Mouse (Mus musculus): Measurements from ENCODE around the gene Ulk3. TPM values are rescaled to one million over a fixed set of nuclear protein-coding genes. Genes with fewer than 3 reads are reported as not detected.

Ulk3 gene
- polyA plus RNA-seq, 1 experiment from 2014 or later, result 10.9 TPM

DNA sequence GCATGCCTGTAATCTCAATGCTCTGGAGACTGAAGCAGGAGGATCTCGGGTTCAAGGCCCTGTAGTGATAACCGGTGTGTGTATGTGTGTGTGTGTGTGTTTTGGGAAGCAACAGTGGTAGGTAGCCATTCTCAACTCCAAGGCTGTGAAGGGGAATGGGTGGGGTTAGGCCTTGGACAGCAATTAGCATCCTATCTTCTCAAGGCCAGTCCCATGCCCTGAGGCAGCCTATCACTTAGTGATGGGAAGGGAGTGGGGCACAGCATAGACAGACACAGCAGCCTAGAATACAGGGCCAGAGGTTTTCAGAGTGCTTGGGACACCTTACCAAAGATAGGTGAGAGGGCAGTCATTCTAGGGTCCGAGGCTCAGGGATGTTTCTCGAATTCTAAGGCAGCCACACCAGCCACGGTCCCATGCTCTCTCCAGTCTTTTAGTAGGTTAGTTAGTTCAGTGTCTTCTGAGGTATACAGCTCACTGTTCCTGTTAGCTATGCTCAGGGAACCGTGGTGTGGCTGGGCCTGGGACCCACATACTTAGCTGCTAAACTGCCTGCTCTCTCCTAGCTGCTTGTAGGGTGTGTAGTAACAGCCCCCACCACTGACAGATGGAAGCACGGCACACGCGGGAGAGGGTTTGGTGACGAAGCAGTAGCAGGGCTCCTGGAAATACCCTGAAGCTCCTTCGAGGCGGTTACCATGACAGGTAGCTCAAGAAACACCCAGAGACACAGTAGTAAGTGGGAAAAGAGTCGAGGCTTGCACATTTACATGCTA is 52.7 kb downstream of the Ulk3 start:
- no peak for ATAC-seq (ENCODE audit: insufficient read depth, low FRiP score, low TSS enrichment)
- H3K9me3 ChIP-seq (ENCODE audit: control insufficient read depth, low read length), result no peaks in the 10 kb centered on the region
- H3K4me1 ChIP-seq (ENCODE audit: control insufficient read depth, insufficient read depth, low read length), result peaks cover 41% of the 10 kb centered on the region
- no peaks in the 10 kb centered on the region for H3K36me3 ChIP-seq (ENCODE audit: control insufficient read depth, insufficient read depth, low read length)
- H3K27ac ChIP-seq (ENCODE audit: low read depth, low read length), result no peak overlapping the region
- WGBS, result 90% methylated on average over 13 of the region's 13 CpGs
- no peaks in the 10 kb centered on the region for H3K27me3 ChIP-seq (ENCODE audit: control insufficient read depth, insufficient read depth, low read length)
- no peak overlapping the region for H3K4me2 ChIP-seq (ENCODE audit: low read depth)
- H3K4me3 ChIP-seq (ENCODE audit: low read depth, low read length), result no peak overlapping the region
- DNase-seq (ENCODE audit: low spot score), result no peak
- H3K9ac ChIP-seq (ENCODE audit: low read length), result no peak overlapping the region

DNA sequence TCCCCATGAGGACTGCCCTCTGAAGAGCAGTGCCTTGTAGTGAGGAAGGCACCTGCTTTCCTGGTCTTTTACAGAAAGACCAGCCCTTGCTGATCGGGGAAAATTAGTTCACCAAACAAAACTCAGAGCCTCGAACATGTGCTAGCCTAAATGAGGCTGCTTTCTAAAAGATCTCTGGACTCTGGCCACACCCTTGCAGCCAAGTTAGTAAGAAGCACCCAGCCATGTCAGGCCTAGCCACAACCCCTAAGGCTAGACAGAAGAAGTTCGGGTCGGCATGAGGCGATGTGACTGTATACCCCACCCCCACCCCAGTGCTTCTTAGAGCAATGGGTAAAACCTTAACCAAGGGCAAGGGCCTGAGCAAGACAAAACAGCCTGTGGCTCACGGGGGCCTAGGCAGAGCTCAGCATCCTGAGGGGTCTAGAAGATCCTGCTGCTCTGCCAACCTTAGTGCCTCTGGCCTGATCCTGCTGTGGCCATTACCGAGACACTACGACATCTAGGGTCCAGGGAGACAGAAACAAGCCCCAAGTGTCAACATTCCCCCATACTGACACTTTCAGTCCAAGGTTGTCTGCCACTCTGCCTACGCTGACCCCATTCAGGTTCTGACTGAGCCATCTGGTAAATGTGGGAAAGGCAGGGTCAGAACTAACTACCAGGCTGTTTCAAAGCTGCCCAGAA is 54.1 kb downstream of the Ulk3 start:
- ATAC-seq (ENCODE audit: insufficient read depth, low FRiP score, low TSS enrichment) (no peak), DNase-seq (ENCODE audit: low spot score) (no peak)
- 75% methylated on average over 9 of the region's 9 CpGs for WGBS
- Histone ChIP-seq H3K4me3 (ENCODE audit: low read depth, low read length) (peak overlapping the region; percentile 97), H3K9ac (ENCODE audit: low read length) (no peak overlapping the region), H3K27me3 (ENCODE audit: control insufficient read depth, insufficient read depth, low read length) (no peaks in the 10 kb centered on the region), H3K36me3 (ENCODE audit: control insufficient read depth, insufficient read depth, low read length) (no peaks in the 10 kb centered on the region), H3K4me2 (ENCODE audit: low read depth) (peak overlapping the region; percentile 92), H3K4me1 (ENCODE audit: control insufficient read depth, insufficient read depth, low read length) (peaks cover 35% of the 10 kb centered on the region), H3K9me3 (ENCODE audit: control insufficient read depth, low read length) (no peaks in the 10 kb centered on the region), H3K27ac (ENCODE audit: low read depth, low read length) (no peak overlapping the region)

DNA sequence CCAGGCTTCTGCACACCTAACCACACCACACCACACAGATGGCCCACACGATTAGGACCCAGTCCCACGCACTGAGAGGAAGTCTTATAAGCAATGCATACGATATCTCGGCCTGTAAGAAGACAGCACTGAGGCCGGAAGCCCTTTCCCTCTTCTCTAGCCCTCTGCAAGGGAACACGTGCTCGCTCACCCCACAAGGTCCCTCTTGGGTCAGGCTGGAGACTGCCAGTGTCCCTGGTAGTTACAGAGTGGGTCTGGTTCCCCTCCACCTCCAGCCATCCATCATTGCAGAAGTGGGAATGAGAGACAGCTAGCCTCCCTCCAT is 54.6 kb downstream of the Ulk3 start:
- ATAC-seq (ENCODE audit: insufficient read depth, low FRiP score, low TSS enrichment) (no peak), DNase-seq (ENCODE audit: low spot score) (no peak)
- H3K4me1 ChIP-seq (ENCODE audit: control insufficient read depth, insufficient read depth, low read length), result peaks cover 30% of the 10 kb centered on the region
- H3K27ac ChIP-seq (ENCODE audit: low read depth, low read length), result no peak overlapping the region
- peak overlapping the region; percentile 98 for H3K9ac ChIP-seq (ENCODE audit: low read length)
- no peaks in the 10 kb centered on the region for H3K36me3 ChIP-seq (ENCODE audit: control insufficient read depth, insufficient read depth, low read length)
- 70% methylated on average over 7 of the region's 7 CpGs for WGBS
- H3K4me2 ChIP-seq (ENCODE audit: low read depth), result peak overlapping the region; percentile 92
- H3K9me3 ChIP-seq (ENCODE audit: control insufficient read depth, low read length), result no peaks in the 10 kb centered on the region
- H3K4me3 ChIP-seq (ENCODE audit: low read depth, low read length), result peak overlapping the region; percentile 97
- H3K27me3 ChIP-seq (ENCODE audit: control insufficient read depth, insufficient read depth, low read length), result no peaks in the 10 kb centered on the region

DNA sequence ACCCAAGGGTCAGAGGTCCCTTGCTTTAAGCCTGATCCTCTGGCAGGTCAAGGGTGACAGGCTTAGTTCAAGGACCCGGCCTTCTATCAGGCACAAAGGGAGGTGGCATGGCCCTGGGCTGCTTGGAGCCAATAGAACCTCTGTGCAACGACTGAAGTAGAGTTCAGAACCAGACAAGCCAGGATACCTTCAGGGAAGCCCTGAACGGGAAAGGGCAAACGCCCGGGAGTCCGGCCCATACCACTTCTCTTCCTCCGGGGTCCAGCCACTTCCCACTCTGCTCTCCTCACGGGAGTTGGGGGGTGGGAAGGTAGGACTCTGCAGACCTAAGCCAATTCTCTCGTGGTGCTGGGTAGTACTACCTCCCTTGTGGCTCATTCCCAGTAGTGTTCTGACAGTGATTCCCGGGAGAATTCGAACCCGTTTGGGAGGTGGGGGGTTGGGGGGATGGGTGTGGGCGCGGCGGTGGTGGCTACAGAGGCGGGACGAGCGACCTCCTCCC is 55.2 kb downstream of the Ulk3 start:
- Histone ChIP-seq H3K9ac (ENCODE audit: low read length) (peak overlapping the region; percentile 98), H3K4me2 (ENCODE audit: low read depth) (peak overlapping the region; percentile 92), H3K4me3 (ENCODE audit: low read depth, low read length) (peak overlapping the region; percentile 97), H3K4me1 (ENCODE audit: control insufficient read depth, insufficient read depth, low read length) (peaks cover 26% of the 10 kb centered on the region), H3K36me3 (ENCODE audit: control insufficient read depth, insufficient read depth, low read length) (no peaks in the 10 kb centered on the region), H3K27ac (ENCODE audit: low read depth, low read length) (peak overlapping the region; percentile 92; the same call in 1 of the 2 replicates), H3K9me3 (ENCODE audit: control insufficient read depth, low read length) (no peaks in the 10 kb centered on the region), H3K27me3 (ENCODE audit: control insufficient read depth, insufficient read depth, low read length) (no peaks in the 10 kb centered on the region)
- peak; percentile 17; the same call in 1 of the 2 replicates for ATAC-seq (ENCODE audit: insufficient read depth, low FRiP score, low TSS enrichment)
- WGBS, result under 1% methylated on average over 18 of the region's 18 CpGs
- DNase-seq (ENCODE audit: low spot score), result no peak

DNA sequence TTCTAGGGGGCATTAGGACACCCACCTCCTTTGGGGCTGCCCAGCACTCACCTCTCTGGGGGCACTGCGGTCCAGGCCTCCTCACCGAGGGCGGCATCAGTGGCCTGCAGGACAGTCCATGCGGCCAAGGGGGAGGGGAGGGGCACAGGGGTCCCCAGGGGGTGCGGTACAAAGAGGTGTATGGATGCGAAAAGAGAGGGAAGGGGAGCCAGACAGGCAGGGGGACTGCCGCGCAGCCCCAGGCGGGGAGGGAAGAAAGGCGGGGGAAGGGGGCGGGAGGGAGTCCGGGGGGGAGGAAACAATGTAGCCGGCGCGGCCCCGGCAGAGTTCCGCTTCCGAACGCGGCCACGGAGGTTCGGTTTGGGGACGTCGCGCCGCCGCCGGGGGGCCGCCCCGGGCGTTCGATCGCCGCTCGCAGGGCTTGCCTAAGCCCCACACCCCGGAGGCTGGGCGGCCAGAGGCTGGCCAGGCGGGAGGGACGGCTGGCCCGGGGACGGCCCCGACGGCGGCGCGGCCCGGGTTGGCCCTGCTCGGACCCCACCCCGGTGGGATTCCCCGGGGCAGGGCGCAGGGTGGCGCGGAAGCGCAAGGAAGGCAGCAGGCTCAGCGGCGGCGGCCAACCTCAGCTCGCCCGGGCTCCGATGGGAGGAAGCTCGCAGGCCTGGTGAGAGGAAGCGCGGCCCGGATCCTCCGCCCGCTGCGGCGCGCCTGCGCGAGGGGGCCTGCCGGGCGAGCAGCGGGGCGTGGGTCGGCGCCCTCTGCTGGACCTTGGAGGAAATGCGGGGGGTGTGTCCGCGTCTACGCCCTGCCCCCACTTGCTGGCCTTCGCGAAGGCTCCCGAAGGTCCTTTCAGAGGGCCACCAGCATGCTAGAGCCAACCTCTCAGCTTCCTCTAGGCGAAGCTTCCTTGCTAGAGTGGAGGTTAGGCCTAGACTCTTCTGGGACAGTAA is 56.0 kb downstream of the Ulk3 start:
- peaks cover 19% of the 10 kb centered on the region for H3K4me1 ChIP-seq (ENCODE audit: control insufficient read depth, insufficient read depth, low read length)

More for the DNA sequence above, 56.0 kb downstream of the Ulk3 start:
- Histone ChIP-seq H3K4me3 (ENCODE audit: low read depth, low read length) (peak overlapping the region; percentile 97), H3K27me3 (ENCODE audit: control insufficient read depth, insufficient read depth, low read length) (no peaks in the 10 kb centered on the region), H3K4me2 (ENCODE audit: low read depth) (peak overlapping the region; percentile 92), H3K36me3 (ENCODE audit: control insufficient read depth, insufficient read depth, low read length) (no peaks in the 10 kb centered on the region), H3K9me3 (ENCODE audit: control insufficient read depth, low read length) (no peaks in the 10 kb centered on the region), H3K27ac (ENCODE audit: low read depth, low read length) (peak overlapping the region; percentile 92), H3K9ac (ENCODE audit: low read length) (peak overlapping the region; percentile 98)
- ATAC-seq (ENCODE audit: insufficient read depth, low FRiP score, low TSS enrichment), result peak; percentile 80
- WGBS, result under 1% methylated on average over 54 of the region's 85 CpGs
- peak; percentile 95 for DNase-seq (ENCODE audit: low spot score)

Other genes starting within 250 kb of the Ulk3 start
- gene Ppcdc, start 149.3 kb upstream of the Ulk3 start, polyA plus RNA-seq (2014; fragmentation: Nextera tagmentation; extraction: Ambion mirVana), result 22.5 and 24.7 TPM in 2 replicates
- gene Scamp5, start 121.4 kb upstream of the Ulk3 start, polyA plus RNA-seq (2014; fragmentation: Nextera tagmentation; extraction: Ambion mirVana), result 13.2 and 15.0 TPM in 2 replicates
- gene Rpp25, start 85.4 kb upstream of the Ulk3 start, polyA plus RNA-seq (2014; fragmentation: Nextera tagmentation; extraction: Ambion mirVana), result 8.7 and 8.8 TPM in 2 replicates
- 688 and 702 TPM in 2 replicates for gene Cox5a, start 68.2 kb upstream of the Ulk3 start, polyA plus RNA-seq (2014; fragmentation: Nextera tagmentation; extraction: Ambion mirVana)
- 15.9 and 18.2 TPM in 2 replicates for gene Fam219b, start 51.9 kb upstream of the Ulk3 start, polyA plus RNA-seq (2014; fragmentation: Nextera tagmentation; extraction: Ambion mirVana)
- gene Mpi, start 36.7 kb upstream of the Ulk3 start, polyA plus RNA-seq (2014; fragmentation: Nextera tagmentation; extraction: Ambion mirVana), result 52.8 and 53.0 TPM in 2 replicates
- 56.7 and 59.6 TPM in 2 replicates for gene Scamp2, start 28.5 kb upstream of the Ulk3 start, polyA plus RNA-seq (2014; fragmentation: Nextera tagmentation; extraction: Ambion mirVana)
- 0.42 TPM in 1 of 2 replicates, not detected in the other for gene Cplx3, start 16.8 kb downstream of the Ulk3 start, polyA plus RNA-seq (2014; fragmentation: Nextera tagmentation; extraction: Ambion mirVana)
- gene Lman1l, start 31.3 kb downstream of the Ulk3 start, polyA plus RNA-seq (2014; fragmentation: Nextera tagmentation; extraction: Ambion mirVana), result not detected in 2 replicates
- gene Csk, start 64.2 kb downstream of the Ulk3 start, polyA plus RNA-seq (2014; fragmentation: Nextera tagmentation; extraction: Ambion mirVana), result 29.9 and 35.2 TPM in 2 replicates
- not detected in 2 replicates for gene Cyp1a2, start 94.3 kb downstream of the Ulk3 start, polyA plus RNA-seq (2014; fragmentation: Nextera tagmentation; extraction: Ambion mirVana)
- gene Cyp1a1, start 98.5 kb downstream of the Ulk3 start, polyA plus RNA-seq (2014; fragmentation: Nextera tagmentation; extraction: Ambion mirVana), result not detected in 2 replicates
- 30.2 and 31.1 TPM in 2 replicates for gene Edc3, start 119.1 kb downstream of the Ulk3 start, polyA plus RNA-seq (2014; fragmentation: Nextera tagmentation; extraction: Ambion mirVana)
- 88.4 and 97.3 TPM in 2 replicates for gene Clk3, start 176.4 kb downstream of the Ulk3 start, polyA plus RNA-seq (2014; fragmentation: Nextera tagmentation; extraction: Ambion mirVana)
- 25.7 and 25.8 TPM in 2 replicates for gene Arid3b, start 247.3 kb downstream of the Ulk3 start, polyA plus RNA-seq (2014; fragmentation: Nextera tagmentation; extraction: Ambion mirVana)

All from neural tube, embryonic 11.5 days (tissue).